Mouse (Mus musculus) lung, embryonic 15.5 days (tissue): ENCODE measurements around the gene Zfp219. TPM values are rescaled to one million over a fixed set of nuclear protein-coding genes. Genes with fewer than 3 reads are reported as not detected.
A peak's percentile ranks its signal among the peaks of the same experiment; 100 is the strongest.
"Not testable (repeated sequence)": the region's sequence is repeated elsewhere in the genome, so short reads cannot be mapped to it uniquely, and the experiment has no call there.

Experiments used
- ATAC-seq: fragments of 200-750 bp; cut with Nextera tagmentation; 2 replicates; pipeline ENCODE4 v1.8.0; 2017; ENCODE audit warnings: moderate number of reproducible peaks, borderline replicate concordance; ENCODE audit not compliant: low FRiP score, low TSS enrichment; ENCODE audit errors: extremely low read depth
- H3K27ac ChIP-seq: fragments of 300-500 bp; sonication (generic); 2 replicates; pipeline ENCODE4 v1.5.1; 2015; ENCODE audit warnings: moderate library complexity, mild to moderate bottlenecking, inconsistent platforms
- H3K27me3 ChIP-seq: fragments of 300-500 bp; sonication (generic); 2 replicates; pipeline ENCODE4 v1.6.1; 2015; ENCODE audit warnings: inconsistent platforms
- H3K36me3 ChIP-seq: fragments of 300-500 bp; sonication (generic); 2 replicates; pipeline ENCODE4 v1.6.1; 2015; ENCODE audit warnings: inconsistent platforms
- H3K4me1 ChIP-seq: fragments of 300-500 bp; sonication (generic); 2 replicates; pipeline ENCODE4 v1.6.1; 2015; ENCODE audit warnings: inconsistent platforms
- H3K4me2 ChIP-seq: fragments of 300-500 bp; sonication (generic); 2 replicates; pipeline ENCODE4 v1.6.1; 2015; ENCODE audit warnings: inconsistent platforms, mild to moderate bottlenecking, moderate library complexity
- H3K4me3 ChIP-seq: fragments of 300-500 bp; sonication (generic); 2 replicates; pipeline ENCODE4 v1.5.1; 2015; ENCODE audit warnings: mild to moderate bottlenecking, inconsistent platforms
- H3K9ac ChIP-seq: fragments of 300-500 bp; sonication (generic); 2 replicates; pipeline ENCODE4 v1.6.1; 2015; ENCODE audit warnings: inconsistent platforms
- H3K9me3 ChIP-seq: fragments of 300-500 bp; sonication (generic); 2 replicates; pipeline ENCODE4 v1.6.1; 2016; ENCODE audit warnings: inconsistent platforms
- WGBS: fragments of 180-500 bp; shearing (Covaris S2); methylation state at CpG from one replicate; pipeline ENCODE4 v1.1.7; 2015; 5-methylcytosine and 5-hydroxymethylcytosine counted together
- polyA plus RNA-seq: library from polyadenylated mRNA; unstranded; fragments of >200 nt; fragmentation: Nextera tagmentation; extraction: Ambion mirVana; gene quantifications from 2 replicates; pipeline ENCODE4 v1.2.1, GENCODE M21; 2015

The Zfp219 gene
- 25.7 and 26.3 TPM in 2 replicates for polyA plus RNA-seq

- ATAC-seq: peak; percentile 60
- Histone ChIP-seq H3K27ac (peak within 1 kb of the TSS; percentile 99), H3K36me3 (no peaks in the 10 kb centered on the region), H3K9ac (peak within 1 kb of the TSS; percentile 87), H3K9me3 (no peaks in the 10 kb centered on the region), H3K4me3 (peak within 1 kb of the TSS; percentile 60), H3K4me1 (peaks cover 45% of the 10 kb centered on the region), H3K27me3 (no peaks in the 10 kb centered on the region), H3K4me2 (peak within 1 kb of the TSS; percentile 67)
- 4% methylated on average over 15 of the region's 15 CpGs for WGBS
Measured at GRCm38 (mm10) chr14:52020486-52021137, at the start of gene Zfp219. Gene Zfp219, minus strand, starts transcription at chr14:52020733.

DNA sequence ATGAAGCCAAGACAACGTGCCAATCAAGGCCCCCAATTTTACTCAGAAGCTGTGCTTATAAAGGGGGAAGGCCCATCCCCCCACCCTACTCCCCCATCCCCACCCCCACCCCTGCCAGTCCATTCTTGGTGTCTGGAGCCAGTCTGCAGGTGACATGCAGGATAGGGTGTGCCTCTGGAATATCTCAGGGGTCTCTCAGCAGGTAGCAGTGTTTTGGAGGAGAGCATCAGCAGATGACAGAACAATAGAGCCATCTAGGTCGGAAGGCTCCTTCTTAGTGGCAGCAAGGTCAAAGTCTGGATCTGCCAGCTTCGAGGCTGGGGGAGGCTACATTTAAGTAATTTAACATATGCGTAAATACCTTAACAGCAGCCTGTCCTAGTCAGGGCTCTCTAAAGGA is 45.6 kb upstream of the Zfp219 start:
- Histone ChIP-seq H3K4me1 (no peaks in the 10 kb centered on the region), H3K4me2 (no peak overlapping the region), H3K27ac (no peak overlapping the region), H3K4me3 (no peak overlapping the region), H3K9ac (no peak overlapping the region), H3K27me3 (no peaks in the 10 kb centered on the region), H3K9me3 (no peaks in the 10 kb centered on the region), H3K36me3 (peaks cover 2% of the 10 kb centered on the region)
- 55% methylated on average over 4 of the region's 4 CpGs for WGBS
- ATAC-seq: no peak

DNA sequence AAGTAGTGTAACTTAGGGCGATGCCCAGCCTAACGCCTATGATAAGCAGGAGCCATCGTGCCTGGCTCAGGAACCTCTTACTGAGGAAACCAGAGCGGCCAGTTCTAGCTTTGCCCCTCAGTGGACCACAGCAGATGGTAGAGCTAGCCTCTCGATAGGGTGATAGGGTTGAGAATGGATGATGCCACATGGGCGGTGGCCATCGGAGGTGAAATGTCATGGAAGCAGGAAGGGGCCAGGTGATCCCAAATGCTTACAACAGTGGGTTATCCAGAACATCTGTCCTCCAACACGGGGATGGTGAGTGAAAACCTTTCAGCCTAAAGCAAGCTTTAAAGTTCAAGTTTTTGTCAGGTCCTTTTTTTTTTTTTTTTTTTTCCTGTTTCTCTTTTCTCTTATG is 41.3 kb upstream of the Zfp219 start:
- 78% methylated on average over 8 of the region's 8 CpGs for WGBS
- no peak overlapping the region for H3K27ac ChIP-seq
- no peak overlapping the region for H3K4me2 ChIP-seq
- H3K4me1 ChIP-seq: no peaks in the 10 kb centered on the region
- no peak overlapping the region for H3K9ac ChIP-seq
- no peaks in the 10 kb centered on the region for H3K9me3 ChIP-seq
- H3K27me3 ChIP-seq: no peaks in the 10 kb centered on the region
- ATAC-seq: no peak
- no peaks in the 10 kb centered on the region for H3K36me3 ChIP-seq
- no peak overlapping the region for H3K4me3 ChIP-seq

DNA sequence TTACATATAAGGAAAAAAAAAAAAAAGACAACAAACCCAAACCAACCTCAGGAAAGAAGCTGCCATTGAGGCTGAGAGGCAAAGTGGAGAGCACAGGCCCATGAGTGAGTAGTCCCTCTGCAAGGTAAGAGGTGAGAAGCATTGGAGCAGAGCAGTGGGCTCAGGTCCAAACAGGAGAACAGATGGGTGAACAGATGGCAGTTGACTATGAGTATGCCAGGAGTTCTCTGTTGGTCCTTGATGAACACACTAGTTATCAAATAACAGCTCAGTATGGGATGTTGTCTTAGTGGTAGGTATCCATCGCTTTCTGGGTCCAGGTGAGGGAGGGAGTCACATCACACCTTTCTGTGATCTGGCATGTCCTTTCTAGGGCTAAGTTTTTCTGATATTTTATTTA is 40.3 kb upstream of the Zfp219 start:
- H3K36me3 ChIP-seq: no peaks in the 10 kb centered on the region
- 68% methylated on average over 1 of the region's 1 CpGs for WGBS
- H3K27ac ChIP-seq: no peak overlapping the region
- H3K4me2 ChIP-seq: no peak overlapping the region
- H3K4me1 ChIP-seq: no peaks in the 10 kb centered on the region
- H3K4me3 ChIP-seq: no peak overlapping the region
- H3K9me3 ChIP-seq: no peaks in the 10 kb centered on the region
- ATAC-seq: no peak
- H3K9ac ChIP-seq: no peak overlapping the region
- H3K27me3 ChIP-seq: no peaks in the 10 kb centered on the region

DNA sequence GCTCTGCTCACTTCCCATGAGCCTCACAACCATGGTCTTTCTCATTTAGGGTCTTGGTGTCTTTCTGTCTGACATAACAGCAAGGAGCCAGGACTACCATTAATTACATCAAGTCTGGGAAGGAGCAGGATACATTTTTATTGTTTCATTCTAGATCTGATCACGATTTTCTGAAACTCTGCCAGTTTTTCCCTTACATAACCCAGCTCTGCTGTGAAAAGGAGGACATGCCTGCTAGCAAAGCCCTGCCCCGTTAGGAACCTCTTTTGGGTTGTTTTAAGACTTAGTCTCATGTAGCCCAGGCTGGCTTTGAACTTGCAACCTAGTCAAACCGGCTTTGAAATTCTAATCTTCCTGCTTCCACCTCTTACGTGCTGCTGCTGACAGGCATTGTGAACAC is 39.4 kb upstream of the Zfp219 start:
- Histone ChIP-seq H3K4me1 (no peaks in the 10 kb centered on the region), H3K4me2 (no peak overlapping the region), H3K9ac (no peak overlapping the region), H3K4me3 (no peak overlapping the region), H3K9me3 (no peaks in the 10 kb centered on the region), H3K27me3 (no peaks in the 10 kb centered on the region), H3K27ac (no peak overlapping the region), H3K36me3 (no peaks in the 10 kb centered on the region)
- no peak for ATAC-seq
- WGBS: 53% methylated on average over 4 of the region's 4 CpGs

DNA sequence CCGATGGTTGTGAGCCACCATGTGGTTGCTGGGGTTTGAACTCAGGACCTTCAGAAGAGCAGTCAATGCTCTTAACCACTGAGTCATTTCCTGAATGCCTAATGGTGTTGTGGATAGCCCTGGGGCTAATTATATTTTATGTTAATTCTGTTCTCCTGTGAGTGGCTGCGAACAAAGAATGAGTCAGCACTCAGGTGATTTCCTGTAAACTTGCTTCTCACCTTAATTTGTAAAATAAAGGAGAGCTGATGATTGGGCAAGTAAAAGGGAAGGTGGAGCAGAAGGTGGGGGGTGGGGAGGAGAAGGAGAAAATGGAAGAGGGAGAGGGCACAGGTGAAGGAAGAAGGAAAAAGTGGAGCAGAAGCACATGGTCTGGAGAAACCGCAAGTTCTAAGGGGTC is 32.2 kb upstream of the Zfp219 start:
- not testable (repeated sequence) for H3K27ac ChIP-seq, H3K9ac ChIP-seq, H3K9me3 ChIP-seq, H3K4me2 ChIP-seq, H3K4me1 ChIP-seq, H3K27me3 ChIP-seq, H3K4me3 ChIP-seq, ATAC-seq, H3K36me3 ChIP-seq
- WGBS: 87% methylated on average over 3 of the region's 3 CpGs

DNA sequence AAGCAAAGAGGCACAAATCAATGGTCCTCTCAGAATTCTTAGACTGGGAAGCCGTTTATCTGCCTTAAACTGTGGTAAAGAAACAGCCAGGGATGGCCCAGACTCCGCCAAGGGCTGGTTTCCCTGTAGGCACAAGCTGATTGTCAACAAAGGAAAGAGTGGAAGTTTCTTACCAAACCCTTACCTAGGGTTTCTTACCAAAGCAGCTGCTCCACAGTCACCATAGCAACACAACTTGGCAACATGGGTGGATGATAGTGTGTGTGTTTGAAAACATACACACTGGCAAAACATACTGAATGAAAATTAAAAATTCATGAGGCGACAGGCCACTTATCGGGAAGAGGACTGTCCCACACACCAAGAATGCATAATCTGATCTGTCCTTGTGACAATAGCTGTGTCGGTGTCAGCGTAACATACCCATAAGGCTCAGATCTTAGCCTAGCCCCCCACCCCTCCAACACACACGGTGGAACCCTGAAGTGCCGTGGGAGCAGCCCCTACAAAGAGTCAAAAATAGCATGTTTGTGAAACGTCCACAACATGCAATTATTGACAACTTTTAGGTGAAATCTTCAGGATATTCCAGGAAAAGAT is 25.5 kb upstream of the Zfp219 start:
- Histone ChIP-seq H3K4me3 (no peak overlapping the region), H3K36me3 (no peaks in the 10 kb centered on the region), H3K9me3 (no peaks in the 10 kb centered on the region), H3K4me1 (0 out of 2 replicates have a peak, but pooled peaks cover 3% of the 10 kb centered on the region), H3K27me3 (no peaks in the 10 kb centered on the region), H3K27ac (no peak overlapping the region), H3K4me2 (no peak overlapping the region), H3K9ac (no peak overlapping the region)
- 76% methylated on average over 9 of the region's 9 CpGs for WGBS
- ATAC-seq: no peak

DNA sequence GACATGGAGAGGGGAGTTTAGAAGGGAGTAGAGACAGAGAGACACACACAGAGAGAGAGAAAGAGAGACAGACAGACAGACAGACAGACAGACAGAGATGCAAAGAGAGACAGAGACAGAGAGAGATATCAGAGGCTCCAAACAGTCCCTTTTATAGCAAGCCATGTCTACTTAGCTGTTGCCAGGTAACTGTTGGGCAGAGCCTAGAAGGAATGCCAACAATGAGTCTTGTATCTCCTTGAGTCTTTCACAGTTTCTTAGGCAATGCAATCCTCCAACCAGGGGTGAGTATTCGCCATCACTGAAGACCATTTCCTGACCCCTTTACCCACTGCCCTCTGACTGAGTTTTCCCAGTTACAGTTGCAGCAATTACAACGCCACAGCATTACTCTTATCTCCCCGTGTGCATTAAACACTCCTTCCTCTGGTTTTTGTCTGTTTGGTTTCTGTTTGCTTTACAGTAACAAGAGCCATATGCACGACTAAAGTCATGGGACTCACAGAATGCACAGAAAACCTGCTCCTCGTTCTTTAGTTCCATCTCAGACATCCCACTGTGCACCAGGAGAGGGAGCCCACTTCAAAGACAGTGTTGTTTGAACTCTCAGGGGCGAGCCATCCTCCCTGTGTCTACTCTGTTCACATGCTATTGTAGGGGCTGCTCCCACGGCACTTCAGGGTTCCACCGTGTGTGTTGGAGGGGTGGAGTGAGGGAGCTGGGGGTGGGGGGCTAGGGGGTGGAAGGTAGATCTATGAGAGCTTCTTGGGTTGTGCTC is 24.6 kb upstream of the Zfp219 start:
- H3K36me3 ChIP-seq: no peaks in the 10 kb centered on the region
- H3K4me3 ChIP-seq: no peak overlapping the region
- no peak overlapping the region for H3K27ac ChIP-seq
- H3K27me3 ChIP-seq: no peaks in the 10 kb centered on the region
- 0 out of 2 replicates have a peak overlapping the region, but pooled peaks have one; percentile 9 for H3K4me2 ChIP-seq
- 5% methylated on average over 8 of the region's 8 CpGs for WGBS
- H3K9ac ChIP-seq: no peak overlapping the region
- peak; percentile 52; the same call in 1 of the 2 replicates for ATAC-seq
- no peaks in the 10 kb centered on the region for H3K9me3 ChIP-seq
- H3K4me1 ChIP-seq: 0 out of 2 replicates have a peak, but pooled peaks cover 3% of the 10 kb centered on the region

GRCm38 (mm10) chr14:52043446-52043845 is 22.9 kb upstream of the Zfp219 start:
- H3K4me1 ChIP-seq: 0 out of 2 replicates have a peak, but pooled peaks cover 3% of the 10 kb centered on the region
- H3K36me3 ChIP-seq: no peaks in the 10 kb centered on the region
- H3K4me3 ChIP-seq: no peak overlapping the region
- H3K27ac ChIP-seq: no peak overlapping the region
- H3K9ac ChIP-seq: no peak overlapping the region
- no peaks in the 10 kb centered on the region for H3K27me3 ChIP-seq
- no peak overlapping the region for H3K4me2 ChIP-seq
- no peak for ATAC-seq
- WGBS: 65% methylated on average over 6 of the region's 6 CpGs
- H3K9me3 ChIP-seq: no peaks in the 10 kb centered on the region

DNA sequence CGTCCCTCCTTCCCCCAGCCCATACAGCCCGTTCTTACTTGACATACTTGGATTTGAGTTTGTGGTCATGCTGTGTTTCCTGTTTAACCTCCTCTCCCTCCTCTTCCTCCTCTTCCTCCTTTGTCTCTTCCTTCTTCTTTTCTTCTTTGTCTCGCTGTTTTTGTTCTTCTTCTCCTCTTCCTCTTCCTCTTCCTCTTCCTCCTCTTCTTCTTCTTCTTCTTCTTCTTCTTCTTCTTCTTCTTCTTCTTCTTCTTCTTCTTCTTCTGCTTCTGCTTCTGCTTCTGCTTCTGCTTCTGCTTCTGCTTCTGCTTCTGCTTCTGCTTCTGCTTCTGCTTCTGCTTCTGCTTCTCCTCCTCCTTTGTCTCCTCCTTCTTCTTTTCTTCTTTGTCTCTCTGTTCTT is 21.8 kb upstream of the Zfp219 start, which contains the start of gene Olfr221:
Olfr221 (minus strand) TSS at position 101 of the 400 bp plus-strand sequence.
- not testable (repeated sequence) for H3K9me3 ChIP-seq, ATAC-seq, H3K27me3 ChIP-seq, H3K27ac ChIP-seq, H3K9ac ChIP-seq, H3K4me1 ChIP-seq, H3K36me3 ChIP-seq, H3K4me3 ChIP-seq, H3K4me2 ChIP-seq
- WGBS: 41% methylated on average over 3 of the region's 3 CpGs

DNA sequence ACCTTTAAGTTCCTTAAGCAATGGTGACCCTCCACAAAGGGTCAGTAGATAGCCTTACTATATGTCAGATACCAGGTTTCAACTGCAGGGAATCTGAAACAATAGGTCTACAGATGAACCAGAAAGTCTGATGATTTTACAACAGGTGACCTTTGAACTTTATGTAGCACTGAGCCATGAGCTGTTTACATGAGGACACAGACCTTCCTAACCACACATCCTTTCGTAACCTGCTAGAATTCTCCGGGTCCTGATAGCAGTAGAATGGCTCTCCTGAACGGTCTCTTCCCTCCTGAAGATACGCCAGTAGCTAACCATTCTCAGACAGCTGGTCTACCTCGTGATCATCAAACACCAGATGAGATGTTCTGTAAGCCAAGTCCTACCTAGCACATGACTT is 18.8 kb upstream of the Zfp219 start:
- Histone ChIP-seq H3K4me3 (no peak overlapping the region), H3K4me1 (no peaks in the 10 kb centered on the region), H3K27ac (no peak overlapping the region), H3K4me2 (no peak overlapping the region), H3K27me3 (no peaks in the 10 kb centered on the region), H3K9me3 (no peaks in the 10 kb centered on the region), H3K9ac (no peak overlapping the region), H3K36me3 (no peaks in the 10 kb centered on the region)
- ATAC-seq: no peak
- WGBS: 71% methylated on average over 5 of the region's 5 CpGs

DNA sequence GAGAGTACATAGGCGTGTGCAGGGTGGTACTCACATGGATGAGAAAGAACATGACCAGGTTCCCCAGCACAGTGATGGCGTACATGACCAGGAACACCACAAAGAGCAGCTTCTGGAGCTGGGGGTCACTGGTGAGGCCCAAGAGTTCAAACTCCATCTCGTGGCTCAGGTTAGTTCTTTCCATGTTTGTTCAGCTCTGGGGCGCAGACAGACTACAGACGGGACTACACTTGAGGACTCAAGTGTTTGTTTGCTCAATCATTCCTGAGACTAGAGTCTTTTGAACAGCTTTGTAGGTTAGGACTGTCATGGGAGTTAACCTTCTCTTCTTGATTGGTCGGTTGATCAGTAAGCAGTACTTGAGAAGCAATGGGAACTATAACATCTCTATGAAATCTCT is 15.4 kb upstream of the Zfp219 start:
- 52% methylated on average over 6 of the region's 6 CpGs for WGBS
- Histone ChIP-seq H3K4me1 (no peaks in the 10 kb centered on the region), H3K9me3 (no peaks in the 10 kb centered on the region), H3K27ac (no peak overlapping the region), H3K4me2 (no peak overlapping the region), H3K27me3 (no peaks in the 10 kb centered on the region), H3K9ac (no peak overlapping the region), H3K4me3 (no peak overlapping the region), H3K36me3 (no peaks in the 10 kb centered on the region)
- ATAC-seq: no peak
